Mouse (Mus musculus) yolk sac, embryonic 10.5 days (tissue): ENCODE measurements around the gene Carm1.
"Not testable (repeated sequence)": the region's sequence is repeated elsewhere in the genome, so short reads cannot be mapped to it uniquely, and the experiment has no call there.

Source experiments
- DNase-seq: peaks from one replicate; pipeline ENCODE4 v3.0.0-alpha.2; 2017; ENCODE audit warnings: low spot score

The Carm1 gene

DNA sequence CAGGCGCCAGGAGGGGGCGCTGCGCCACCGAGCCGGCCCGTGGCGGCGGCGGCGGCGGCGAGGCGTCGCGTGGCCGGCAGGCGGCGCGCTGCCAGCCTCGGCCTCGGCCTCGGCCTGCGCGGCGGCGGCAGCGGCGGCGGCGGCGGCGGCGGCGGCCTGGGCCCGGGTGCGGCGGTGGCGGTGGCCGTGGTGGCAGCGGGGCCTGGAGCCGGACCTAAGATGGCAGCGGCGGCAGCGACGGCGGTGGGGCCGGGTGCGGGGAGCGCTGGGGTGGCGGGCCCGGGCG lies at the start of gene Carm1:
Gene Carm1 (plus strand): TSS at position 106 of the 286 bp plus-strand sequence.
- no peak for DNase-seq

DNA sequence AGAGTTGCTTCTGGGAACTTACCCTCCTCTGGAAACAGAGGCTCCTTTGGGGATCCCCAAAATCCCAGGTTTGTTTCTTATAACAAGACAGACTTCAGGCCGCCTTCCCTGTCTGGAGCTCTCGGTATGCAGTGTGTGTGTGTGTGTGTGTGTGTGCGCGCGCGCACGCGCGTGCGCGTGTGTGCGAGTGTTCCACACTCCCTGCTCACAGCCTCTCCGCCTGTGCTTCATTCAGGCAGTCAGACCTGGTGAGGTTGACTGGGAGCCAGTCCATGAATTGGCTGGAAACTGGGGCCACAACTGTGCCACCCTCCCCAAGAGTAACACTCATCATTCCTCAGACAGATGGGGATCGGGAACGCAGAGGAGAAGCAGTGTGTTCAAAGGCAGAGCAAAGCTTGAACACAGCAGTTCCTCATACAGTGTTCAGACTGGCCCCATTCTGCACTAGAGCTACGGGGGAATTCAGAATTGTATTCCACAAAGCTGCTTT lies 49.6 kb upstream of the Carm1 start:
- no peak for DNase-seq

DNA sequence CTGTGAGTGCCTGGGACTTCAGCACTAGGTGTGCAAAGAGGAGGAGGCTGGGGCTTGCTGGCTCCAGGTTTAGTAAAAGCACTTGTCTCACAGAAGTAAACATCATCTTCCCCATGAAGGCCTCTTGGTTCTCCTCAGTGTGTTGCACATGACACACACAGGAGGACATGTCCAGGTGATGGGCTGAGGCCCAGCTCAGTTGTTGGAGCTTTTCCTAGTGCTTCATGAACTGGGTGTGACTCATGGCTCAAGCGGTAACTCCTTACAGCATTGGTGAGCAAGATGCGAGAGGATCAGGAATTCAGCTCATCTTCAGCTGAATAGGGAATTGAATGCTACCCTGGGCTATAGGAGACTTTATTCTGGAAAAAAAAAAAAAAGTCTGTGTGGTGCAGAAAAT lies 49.0 kb upstream of the Carm1 start:
- DNase-seq, result no peak

DNA sequence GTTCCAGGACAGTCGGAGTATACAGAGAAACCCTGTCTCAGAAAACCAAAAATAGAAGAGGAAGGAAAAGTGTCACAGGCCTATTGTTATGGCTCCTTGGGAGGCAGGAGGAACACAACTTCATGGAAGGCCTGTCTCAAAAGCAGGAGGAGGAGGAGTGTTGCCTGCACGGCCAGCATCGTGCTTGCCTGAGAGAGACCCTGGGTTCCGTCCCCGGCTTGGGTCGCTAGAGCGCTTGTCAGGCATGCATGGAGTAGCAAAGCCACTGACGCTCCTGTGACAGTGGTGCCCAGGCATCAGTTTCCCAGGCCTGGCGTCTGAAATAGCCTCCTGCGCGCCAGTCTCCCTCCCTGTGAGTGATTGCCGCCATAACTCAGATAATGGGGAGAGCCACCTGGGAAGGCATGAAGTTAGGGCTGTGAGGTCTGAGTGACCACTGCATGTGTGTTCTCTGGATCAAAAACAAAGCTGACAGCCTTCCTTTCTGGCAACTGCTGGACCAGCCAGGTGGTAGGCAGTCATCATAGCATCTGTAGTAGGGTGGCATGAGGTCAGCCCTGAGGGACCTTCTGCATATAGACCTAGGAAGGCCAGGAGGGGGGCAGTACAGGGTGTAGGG lies 48.3 kb upstream of the Carm1 start:
- DNase-seq, result no peak

DNA sequence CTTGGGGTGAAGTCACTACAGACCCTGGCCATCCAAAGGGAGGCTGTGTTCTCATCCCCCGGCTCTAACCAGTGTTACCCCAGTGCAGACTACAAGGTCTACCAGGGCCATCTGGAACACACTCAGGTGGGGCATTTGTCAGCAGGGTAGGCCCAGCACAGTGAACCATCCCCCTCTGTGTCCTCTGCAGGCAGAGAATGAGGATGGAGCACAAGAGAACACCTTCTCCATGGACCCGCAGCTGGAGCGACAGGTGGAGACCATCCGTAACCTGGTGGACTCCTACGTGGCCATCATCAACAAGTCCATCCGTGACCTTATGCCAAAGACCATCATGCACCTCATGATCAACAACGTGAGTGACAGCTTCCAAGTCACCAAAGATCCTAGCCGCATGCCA lies 43.3 kb upstream of the Carm1 start:
- no peak for DNase-seq

DNA sequence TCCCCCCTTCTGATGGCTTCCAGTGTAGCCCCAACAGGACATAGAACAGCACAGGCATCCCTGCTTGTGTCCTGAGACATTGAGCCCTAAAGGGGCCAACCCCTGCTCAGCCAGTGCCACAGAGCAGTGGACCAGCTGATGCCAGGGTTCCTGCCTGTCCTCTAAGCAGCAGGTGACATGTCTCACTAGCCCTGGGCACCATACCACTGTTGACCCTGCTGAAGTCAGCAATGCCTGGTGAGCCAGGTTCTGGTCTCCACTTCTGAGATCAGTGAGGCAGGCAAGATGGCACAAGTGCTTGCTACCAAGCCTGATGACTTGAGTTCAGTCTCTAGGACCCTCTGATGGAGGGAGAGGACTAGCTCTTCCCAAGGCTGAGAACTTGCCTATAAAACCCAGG lies 40.9 kb upstream of the Carm1 start:
- DNase-seq, result no peak

DNA sequence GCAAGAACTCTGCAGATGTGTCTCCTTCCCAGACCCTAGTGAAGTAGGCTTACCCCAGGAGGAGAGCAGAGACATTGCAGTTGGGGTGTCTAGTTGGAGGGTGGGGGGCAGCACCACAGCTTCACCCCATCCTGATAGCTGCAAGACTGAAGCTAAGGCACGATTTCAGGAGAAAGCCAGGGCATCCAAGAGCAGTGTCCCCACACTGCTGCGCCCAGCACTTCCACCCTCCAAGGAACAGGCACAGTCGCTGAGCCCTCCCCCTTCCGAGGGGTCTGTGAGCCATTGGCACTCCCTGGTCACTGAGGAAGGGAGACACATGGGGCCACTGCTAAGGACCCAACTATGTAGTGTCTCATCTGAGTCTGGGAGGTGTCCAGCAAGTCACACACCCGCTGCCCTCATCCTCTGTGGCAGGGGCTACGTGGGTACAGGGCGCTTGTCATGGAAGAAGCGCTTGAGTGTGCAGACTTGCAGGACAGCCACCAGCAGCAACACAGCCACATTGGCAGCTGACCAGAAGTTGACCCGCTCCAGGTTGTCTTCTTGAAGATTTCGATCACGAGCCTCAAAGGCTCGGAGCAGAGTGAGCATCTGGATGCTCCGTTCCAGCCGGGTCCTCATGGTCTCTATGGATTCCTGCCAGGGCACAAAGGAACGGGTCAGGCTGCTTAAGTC lies 38.8 kb upstream of the Carm1 start:
- no peak for DNase-seq

DNA sequence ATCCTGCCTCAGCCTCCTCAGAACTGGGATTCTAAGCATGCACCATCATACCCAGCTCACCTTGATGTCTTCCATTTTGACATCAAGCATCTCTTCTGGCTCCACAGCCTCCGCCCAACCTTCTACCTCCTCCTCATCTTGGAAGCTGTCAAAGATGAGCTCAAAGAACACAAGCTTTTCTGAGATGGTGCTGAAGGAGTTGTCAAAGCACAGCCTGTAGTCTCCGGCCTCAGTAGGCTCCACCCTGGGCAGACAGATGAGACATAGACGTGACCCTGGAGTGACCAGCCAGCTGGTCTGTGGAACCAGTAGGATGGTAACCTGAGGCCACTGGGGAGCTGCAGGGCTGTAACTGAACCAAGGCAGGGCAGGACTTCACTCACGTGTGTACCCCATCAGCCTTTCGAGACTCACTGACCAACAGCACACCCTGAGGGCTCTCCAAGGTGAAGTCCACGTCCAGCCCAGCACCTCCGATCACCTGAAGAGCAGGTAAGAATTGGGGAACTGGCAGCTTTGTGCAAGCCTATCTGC lies 37.8 kb upstream of the Carm1 start:
- no peak for DNase-seq

DNA sequence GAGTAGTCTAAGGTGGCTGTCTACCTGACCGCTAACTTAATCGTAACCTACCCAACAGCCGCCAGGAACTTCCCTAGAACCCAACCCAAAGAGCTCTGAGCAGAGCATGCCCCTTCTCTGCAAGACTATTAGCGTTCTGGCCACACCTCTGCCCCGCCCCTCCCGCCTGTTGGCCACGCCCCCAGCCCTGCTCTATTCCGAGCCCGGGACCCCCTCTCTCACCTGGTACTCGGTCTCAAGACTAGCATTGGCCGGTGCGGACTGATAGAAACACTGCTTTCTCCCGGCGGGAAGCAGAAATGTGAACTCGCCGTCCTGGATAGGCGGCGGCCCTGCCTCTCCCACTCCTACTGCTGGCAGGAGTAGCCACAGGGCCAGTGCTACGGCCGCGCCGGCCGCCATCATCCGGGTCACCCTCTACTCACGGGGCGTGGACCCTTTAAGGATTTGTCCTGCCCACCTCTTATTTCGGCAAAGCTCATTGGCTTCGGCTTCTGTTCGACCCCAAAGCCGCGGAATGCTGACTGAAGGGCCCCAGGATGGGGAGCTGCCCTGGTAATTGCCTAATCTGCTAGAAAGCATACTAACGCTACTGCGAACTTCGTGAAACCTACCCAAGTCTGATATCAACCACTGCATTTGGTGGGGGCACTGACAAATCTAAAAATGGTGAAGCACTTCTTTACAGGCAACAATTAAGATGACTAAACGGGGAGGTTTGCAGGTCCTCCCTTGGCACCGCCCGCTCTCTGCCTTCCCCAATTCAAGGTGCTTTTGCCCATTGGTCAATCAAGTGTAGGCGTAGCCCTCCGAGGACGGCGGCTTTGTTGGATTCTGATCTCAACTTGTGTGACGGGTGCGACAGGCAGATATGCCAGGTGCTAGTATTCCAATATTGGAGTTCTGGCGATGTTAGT lies 36.7 kb upstream of the Carm1 start, which contains the start of gene Tmed1:
Gene Tmed1 (minus strand): TSS at position 481 of the 917 bp plus-strand sequence.
- peak; percentile 98 for DNase-seq

DNA sequence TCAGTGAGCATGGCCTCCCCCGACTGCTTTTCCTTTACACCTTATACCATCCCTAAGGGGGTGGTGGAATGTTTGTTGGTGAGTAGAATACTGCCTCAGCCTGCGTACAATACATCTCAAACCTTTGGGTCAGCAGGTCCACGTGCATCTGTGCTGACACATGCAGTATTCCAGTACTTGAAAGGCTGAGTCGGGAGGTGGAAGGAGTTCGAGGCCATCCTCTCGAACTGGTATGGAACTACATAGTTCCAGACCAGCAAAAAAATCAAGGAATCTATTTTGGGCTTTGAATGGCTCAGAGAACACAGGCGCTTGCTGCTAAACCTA lies 36.0 kb upstream of the Carm1 start:
- no peak for DNase-seq

DNA sequence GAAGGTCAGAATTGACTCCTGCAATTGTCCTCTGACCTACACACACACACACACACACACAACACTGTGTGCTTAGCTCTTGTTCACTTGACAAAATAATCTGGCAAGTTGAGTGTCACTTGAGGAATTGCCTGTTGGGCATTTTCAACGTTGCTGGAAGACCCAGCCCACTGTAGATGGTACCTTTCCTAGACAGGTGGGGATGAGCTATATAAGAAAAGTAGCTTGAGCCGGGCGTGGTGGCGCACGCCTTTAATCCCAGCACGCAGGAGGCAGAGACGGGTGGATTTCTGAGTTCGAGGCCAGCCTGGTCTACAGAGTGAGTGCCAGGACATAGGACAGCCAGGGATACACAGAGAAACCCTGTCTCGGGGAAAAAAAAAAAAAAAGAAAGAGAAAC lies 35.6 kb upstream of the Carm1 start:
- no peak for DNase-seq

DNA sequence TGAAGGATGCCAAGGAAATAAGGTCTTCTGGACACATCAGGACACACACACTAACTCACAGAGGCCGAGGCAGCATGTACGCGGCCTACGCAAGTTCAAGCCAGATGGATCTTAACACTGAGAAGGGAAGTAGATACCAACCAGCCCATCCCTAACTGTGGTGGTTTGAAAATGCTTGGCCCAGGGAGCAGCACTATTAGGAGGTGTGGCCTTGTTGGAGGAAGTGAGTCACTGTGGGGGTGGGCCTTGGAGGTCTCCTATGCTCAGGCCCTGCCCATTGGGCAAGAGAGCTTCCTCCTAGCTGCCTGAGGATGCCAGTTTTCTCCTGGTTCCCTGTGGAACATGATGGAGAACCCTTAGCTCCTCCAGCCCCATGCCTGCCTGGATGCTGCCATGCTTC lies 33.2 kb upstream of the Carm1 start:
- no peak for DNase-seq

DNA sequence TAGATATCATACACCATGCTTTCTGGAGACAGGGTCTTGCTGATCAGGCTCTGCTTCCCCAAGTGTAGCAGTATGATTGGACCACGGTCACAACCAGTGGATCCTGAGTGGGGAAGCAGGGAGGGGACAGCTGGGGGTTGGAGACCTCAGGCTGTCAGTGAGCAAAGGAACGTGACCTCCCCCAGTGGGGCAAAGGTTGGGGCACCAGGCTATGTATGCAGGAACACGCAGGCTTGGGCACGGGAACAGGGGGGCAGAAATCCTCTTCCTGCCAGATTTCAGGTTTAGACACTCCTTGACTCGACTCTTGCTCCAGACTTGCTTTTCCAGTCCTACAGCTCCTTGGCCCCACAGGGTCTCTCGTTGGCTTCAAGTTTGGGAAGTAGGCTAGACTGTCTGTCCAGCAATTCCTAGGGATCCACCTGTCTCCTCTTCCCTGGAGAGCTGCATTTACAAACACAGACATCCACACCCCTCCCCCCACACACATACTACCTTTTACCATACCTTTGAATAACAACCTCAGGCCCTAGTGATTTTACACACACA lies 28.7 kb upstream of the Carm1 start:
- DNase-seq, result no peak

DNA sequence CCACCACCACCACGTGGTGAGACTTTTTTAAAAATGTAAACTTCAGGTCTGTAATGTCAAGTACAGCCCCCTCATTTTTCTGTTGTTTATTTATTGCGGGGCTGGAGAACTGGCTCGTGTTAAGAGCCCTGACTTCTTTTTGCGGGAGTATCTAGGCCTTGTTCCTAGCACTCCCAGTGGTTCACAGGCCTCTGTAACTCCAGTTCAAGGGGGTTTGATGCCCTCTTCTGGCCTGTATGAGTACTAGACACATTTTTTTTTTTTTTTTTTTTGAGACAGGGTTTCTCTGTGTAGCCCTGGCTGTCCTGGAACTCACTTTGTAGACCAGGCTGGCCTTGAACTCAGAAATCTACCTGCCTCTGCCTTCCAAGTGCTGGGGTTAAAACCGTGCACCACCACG lies 28.0 kb upstream of the Carm1 start:
- DNase-seq, result not testable (repeated sequence)

DNA sequence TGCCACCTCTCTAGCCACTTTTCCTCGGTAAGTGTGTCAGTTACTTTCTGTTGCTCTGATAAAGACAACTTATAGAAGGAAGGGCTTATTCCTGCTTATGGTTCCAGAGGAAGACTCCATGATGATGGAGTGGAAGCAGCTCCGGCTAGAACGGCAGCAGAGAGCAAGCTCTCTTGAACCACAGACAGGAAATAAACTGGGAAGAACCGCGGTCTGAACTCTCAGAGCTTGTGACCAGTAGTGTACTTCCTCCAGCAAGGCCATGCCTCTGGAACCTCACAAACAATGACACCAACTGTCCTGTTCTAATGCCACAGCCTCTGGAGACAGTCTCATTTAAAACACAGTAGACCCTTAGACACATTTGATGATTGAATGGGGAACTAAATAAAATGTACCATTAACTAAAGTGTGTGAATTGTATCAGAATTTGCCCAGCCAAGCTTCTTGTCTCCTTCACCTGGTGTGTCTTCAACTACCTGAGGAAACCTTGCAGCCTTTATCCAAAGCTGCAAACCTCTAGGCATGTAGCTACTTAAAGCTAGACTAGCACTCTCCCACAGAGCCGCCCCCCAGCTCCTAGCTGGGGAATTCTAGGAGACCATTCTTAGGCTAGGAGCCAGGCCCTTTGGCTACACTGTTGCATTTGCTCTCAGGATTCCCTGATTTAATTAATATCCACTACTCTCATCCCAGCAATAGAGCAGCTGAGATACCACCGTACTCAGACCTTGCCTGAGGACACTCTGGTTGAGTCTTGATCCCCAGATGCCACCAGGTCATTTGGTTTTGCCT lies 21.4 kb upstream of the Carm1 start:
- DNase-seq, result no peak

DNA sequence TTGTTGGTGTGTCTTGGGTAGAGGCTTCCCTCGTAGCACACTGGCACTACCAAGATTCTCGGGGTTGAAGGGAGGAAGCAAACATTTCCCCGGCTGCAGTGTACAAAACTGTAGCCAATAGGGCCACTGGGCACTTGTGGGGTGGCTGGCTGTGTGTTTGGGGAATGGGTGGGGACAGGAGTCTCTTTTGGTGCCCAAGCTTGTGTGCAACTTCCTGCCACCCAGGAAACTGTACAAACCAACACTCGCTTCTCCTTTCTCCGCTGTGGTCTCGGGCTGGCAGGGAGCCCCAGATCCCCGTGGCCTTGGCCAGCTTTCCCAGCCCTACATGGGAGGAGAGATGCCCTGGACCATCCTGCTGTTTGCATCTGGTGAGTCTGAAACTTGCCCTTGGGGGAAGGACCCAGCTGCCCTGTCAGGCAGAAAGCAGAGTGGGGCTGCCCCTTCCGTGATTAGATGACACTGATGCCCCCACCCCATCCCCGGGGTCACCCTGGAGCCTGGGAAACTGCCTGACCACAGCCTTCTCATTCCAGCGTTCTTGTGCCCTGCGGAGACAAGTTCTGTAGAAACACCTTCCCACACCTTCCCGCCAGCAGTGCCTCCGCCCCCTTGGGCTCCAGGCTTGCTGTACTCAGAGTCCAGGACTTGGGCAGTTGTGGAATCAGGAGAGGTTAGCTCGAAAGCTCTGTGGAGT lies 20.6 kb upstream of the Carm1 start, which contains the start of gene AB124611:
Gene AB124611 (plus strand): TSS at position 240 of the 697 bp plus-strand sequence.
- no peak for DNase-seq

DNA sequence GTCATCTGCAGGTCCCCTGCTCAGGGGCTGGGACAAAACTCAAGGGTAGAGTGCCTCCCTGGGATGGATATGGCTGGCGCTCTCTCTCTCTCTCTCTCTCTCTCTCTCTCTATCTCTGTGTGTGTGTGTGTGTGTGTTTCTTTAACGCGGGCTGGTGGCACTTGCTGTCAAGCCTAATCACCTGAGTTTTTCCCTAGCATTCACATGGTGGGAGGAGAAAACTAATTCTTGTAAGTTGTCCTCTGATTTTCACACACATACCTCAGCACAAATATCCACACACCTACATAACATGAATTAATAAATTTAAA lies 20.1 kb upstream of the Carm1 start:
- DNase-seq, result no peak

DNA sequence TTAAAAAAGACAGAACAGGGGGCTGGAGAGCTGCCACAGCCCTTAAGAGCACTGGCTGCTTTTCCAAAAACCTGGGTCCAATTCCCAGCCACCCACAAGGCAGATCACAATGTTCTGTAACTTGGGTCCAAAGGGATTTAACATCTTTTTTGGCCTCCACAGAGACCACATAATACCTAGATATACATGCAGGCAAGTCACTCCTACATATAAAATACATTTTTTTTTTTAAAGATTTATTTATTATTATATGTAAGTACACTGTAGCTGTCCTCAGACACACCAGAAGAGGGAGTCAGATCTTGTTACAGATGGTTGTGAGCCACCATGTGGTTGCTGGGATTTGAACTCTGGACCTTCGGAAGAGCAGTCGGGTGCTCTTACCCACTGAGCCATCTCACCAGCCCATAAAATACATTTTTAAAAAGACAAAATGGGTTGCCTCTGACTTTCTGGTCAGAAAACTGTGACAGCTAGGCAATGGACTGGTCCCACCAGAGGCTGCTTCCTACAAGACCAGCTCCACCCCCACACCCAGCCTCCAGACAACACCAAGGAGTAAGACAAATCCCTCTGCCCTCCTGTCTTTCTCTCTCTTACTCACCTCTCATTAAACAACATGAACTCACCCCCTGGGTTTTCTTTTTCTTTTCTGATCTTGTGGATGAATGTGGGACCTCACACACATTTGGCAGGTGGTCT lies 19.4 kb upstream of the Carm1 start:
- DNase-seq, result no peak

DNA sequence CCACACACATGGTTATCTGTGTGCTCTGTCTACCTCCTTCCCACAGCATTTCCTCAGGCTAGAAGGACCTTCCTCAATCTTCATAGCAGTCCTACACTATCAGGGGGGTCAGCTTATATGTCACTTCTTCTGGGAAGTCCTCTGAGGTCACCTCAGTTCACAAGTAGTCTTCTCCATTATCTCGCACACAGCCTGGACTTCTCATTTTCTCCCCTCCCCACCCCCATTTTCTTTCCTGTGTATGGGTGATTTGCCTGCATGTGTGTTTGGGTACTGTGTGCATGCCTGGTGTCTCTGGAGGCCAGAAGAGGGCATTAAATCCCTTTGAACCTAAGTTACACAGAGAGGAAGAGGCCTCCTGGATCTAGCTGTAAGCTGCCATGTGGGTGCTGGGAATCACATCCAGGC lies 18.8 kb upstream of the Carm1 start:
- no peak for DNase-seq

DNA sequence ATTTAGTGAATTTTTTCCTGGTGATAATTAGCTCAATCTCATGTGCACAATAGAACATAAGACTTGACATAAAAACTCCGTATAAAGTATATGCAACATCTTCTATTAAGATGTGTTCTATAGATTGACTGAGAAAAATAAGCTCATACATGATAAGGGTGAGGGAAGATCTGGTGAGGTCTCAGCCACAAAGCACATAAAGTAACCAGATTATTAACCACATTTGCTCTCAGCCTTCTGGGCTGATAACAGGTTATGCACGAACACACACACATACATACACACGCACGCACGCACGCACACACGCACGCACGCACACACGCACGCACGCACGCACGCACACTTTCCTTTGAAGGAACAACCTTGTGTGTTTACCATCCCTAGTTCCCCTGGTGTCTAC lies 10.2 kb upstream of the Carm1 start:
- DNase-seq, result no peak

DNA sequence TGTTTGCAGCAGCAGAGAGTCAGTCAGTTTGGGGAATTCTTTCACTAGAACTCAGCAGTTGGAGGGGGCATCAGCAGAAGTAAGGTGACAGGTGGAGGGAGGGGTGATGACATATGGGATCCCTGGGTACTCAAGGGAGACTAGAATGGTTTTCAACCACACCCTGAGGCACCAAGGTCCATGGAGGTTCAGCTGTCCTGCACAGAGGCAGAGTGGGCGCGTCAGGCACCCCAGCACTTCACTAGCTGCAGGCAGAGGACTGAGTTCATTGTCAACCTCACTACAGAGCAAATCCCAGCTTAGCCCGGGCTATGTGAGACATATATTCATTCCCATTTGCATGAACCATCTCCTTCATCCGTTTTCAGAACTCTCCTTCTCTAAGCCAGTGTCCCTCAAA lies 9.7 kb upstream of the Carm1 start:
- DNase-seq, result no peak
